In genomic region chr3:28345446-28345845, GRCm38 (mm10) we compare ENCODE assay signal across 17 mouse cellular contexts.
A peak's percentile ranks its signal among the peaks of the same experiment; 100 is the strongest.
DNase-seq lines count a peak whose midpoint lies in the region; ATAC-seq lines count a peak whose summit lies in the region.
"Had no signal": no experiment of that assay in that cellular context is flagged by ENCODE, and none has a peak within 500 bp of the region (broad histone marks: within the 10 kb centered on the region; RNA-seq: fewer than 3 reads in every experiment).

No protein-coding gene starts in this region.

- WGBS in forebrain, embryonic 15.5 days, result 50% methylated on average over 1 of the region's 1 CpGs
- 84% methylated on average over 1 of the region's 1 CpGs for WGBS in forebrain, embryonic 11.5 days
- WGBS in midbrain, embryonic 16.5 days, result 76% methylated on average over 1 of the region's 1 CpGs
- WGBS in midbrain, embryonic 14.5 days, result 66% methylated on average over 1 of the region's 1 CpGs

- H3K9me3 ChIP-seq in forebrain, embryonic 15.5 days, result no peaks in the 10 kb centered on the region
- no peaks in the 10 kb centered on the region for H3K9me3 ChIP-seq in forebrain, embryonic 11.5 days (ENCODE audit: control insufficient read depth, low read length)
- no peaks in the 10 kb centered on the region for H3K9me3 ChIP-seq in midbrain, embryonic 16.5 days (replicated peaks; ENCODE audit: control insufficient read depth, low read length, poor library complexity, severe bottlenecking)
- no peaks in the 10 kb centered on the region for H3K9me3 ChIP-seq in midbrain, embryonic 14.5 days (ENCODE audit: control insufficient read depth, low read length)
- H3K9me3 ChIP-seq: midbrain, embryonic 13.5 days; neural tube, embryonic 15.5 days had no signal

- no peak for DNase-seq in forebrain, embryonic 11.5 days (ENCODE audit: low spot score)
- no peak for DNase-seq in midbrain, embryonic 14.5 days
- DNase-seq in cerebellum, postnatal 10 days, result peak; percentile 91 to 95
- DNase-seq in right cerebral cortex, adult 2 months (ENCODE audit: low spot score in 2 of 2), result no peak
- no peak for DNase-seq in adrenal gland, postnatal 14 days
- DNase-seq: B cell, adult 2 months; embryo, embryonic 11 days; gastrocnemius, postnatal 36 days; kidney, adult 11 months; liver; thymus, adult 2 months had no signal

- no peak overlapping the region for H3K4me3 ChIP-seq in forebrain, embryonic 15.5 days
- no peak overlapping the region for H3K4me3 ChIP-seq in forebrain, embryonic 11.5 days (ENCODE audit: low read depth, low read length)
- no peak overlapping the region for H3K4me3 ChIP-seq in midbrain, embryonic 16.5 days (ENCODE audit: low read depth, low read length)
- H3K4me3 ChIP-seq in midbrain, embryonic 14.5 days (replicated peaks; ENCODE audit: low read depth, low read length), result no peak overlapping the region
- H3K4me3 ChIP-seq: midbrain, embryonic 13.5 days; neural tube, embryonic 15.5 days had no signal

- peak; percentile 75 for ATAC-seq in forebrain, embryonic 15.5 days (replicated peaks)
- no peak for ATAC-seq in forebrain, embryonic 11.5 days (replicated peaks; ENCODE audit: low FRiP score)
- 0 out of 2 replicates have a peak, but pooled peaks have one; percentile 22 for ATAC-seq in midbrain, embryonic 16.5 days
- no peak for ATAC-seq in midbrain, embryonic 14.5 days (ENCODE audit: low FRiP score, low TSS enrichment)
- ATAC-seq: lung, postnatal 0 days; midbrain, embryonic 13.5 days had no signal

- peaks cover 52% of the 10 kb centered on the region for H3K4me1 ChIP-seq in forebrain, embryonic 15.5 days
- no peaks in the 10 kb centered on the region for H3K4me1 ChIP-seq in forebrain, embryonic 11.5 days (replicated peaks; ENCODE audit: control insufficient read depth, insufficient read depth, low read length)
- H3K4me1 ChIP-seq in midbrain, embryonic 16.5 days (ENCODE audit: control insufficient read depth, insufficient read depth, low read length), result peaks cover 10% of the 10 kb centered on the region
- no peaks in the 10 kb centered on the region for H3K4me1 ChIP-seq in midbrain, embryonic 14.5 days (ENCODE audit: control insufficient read depth, insufficient read depth, low read length)

- peak overlapping the region; percentile 81 for H3K27ac ChIP-seq in forebrain, embryonic 15.5 days (replicated peaks)
- H3K27ac ChIP-seq in forebrain, embryonic 11.5 days (ENCODE audit: low read depth, low read length), result no peak overlapping the region
- H3K27ac ChIP-seq in midbrain, embryonic 16.5 days (ENCODE audit: low read length), result no peak overlapping the region
- no peak overlapping the region for H3K27ac ChIP-seq in midbrain, embryonic 14.5 days (replicated peaks; ENCODE audit: low read depth, low read length)
- H3K27ac ChIP-seq: kidney, postnatal 0 days; midbrain, embryonic 13.5 days; neural tube, embryonic 15.5 days had no signal

- H3K9ac ChIP-seq in forebrain, embryonic 15.5 days (replicated peaks), result no peak overlapping the region
- no peak overlapping the region for H3K9ac ChIP-seq in forebrain, embryonic 11.5 days (ENCODE audit: low read length)
- H3K9ac ChIP-seq in midbrain, embryonic 16.5 days (ENCODE audit: low read depth, low read length), result no peak overlapping the region
- H3K9ac ChIP-seq in midbrain, embryonic 14.5 days (replicated peaks; ENCODE audit: low read length), result no peak overlapping the region
- H3K9ac ChIP-seq: midbrain, embryonic 13.5 days; neural tube, embryonic 15.5 days had no signal

- no peaks in the 10 kb centered on the region for H3K27me3 ChIP-seq in forebrain, embryonic 15.5 days
- no peaks in the 10 kb centered on the region for H3K27me3 ChIP-seq in forebrain, embryonic 11.5 days (ENCODE audit: control insufficient read depth, insufficient read depth, low read length)
- no peaks in the 10 kb centered on the region for H3K27me3 ChIP-seq in midbrain, embryonic 16.5 days (ENCODE audit: control insufficient read depth, insufficient read depth, low read depth, low read length)
- H3K27me3 ChIP-seq in midbrain, embryonic 14.5 days (ENCODE audit: control insufficient read depth, insufficient read depth, low read length), result no peaks in the 10 kb centered on the region
- H3K27me3 ChIP-seq: midbrain, embryonic 13.5 days; neural tube, embryonic 15.5 days had no signal

- no peak overlapping the region for H3K4me2 ChIP-seq in forebrain, embryonic 15.5 days (replicated peaks)
- no peak overlapping the region for H3K4me2 ChIP-seq in forebrain, embryonic 11.5 days (ENCODE audit: low read depth, low read length, severe bottlenecking)
- no peak overlapping the region for H3K4me2 ChIP-seq in midbrain, embryonic 16.5 days (ENCODE audit: low read length)
- H3K4me2 ChIP-seq in midbrain, embryonic 14.5 days (ENCODE audit: low read length), result no peak overlapping the region
- H3K4me2 ChIP-seq: midbrain, embryonic 13.5 days; neural tube, embryonic 15.5 days had no signal

- H3K36me3 ChIP-seq in forebrain, embryonic 15.5 days, result no peaks in the 10 kb centered on the region
- H3K36me3 ChIP-seq in forebrain, embryonic 11.5 days (ENCODE audit: control insufficient read depth, insufficient read depth, low read length), result no peaks in the 10 kb centered on the region
- no peaks in the 10 kb centered on the region for H3K36me3 ChIP-seq in midbrain, embryonic 16.5 days (ENCODE audit: control insufficient read depth, insufficient read depth, low read length)
- H3K36me3 ChIP-seq in midbrain, embryonic 14.5 days (ENCODE audit: control insufficient read depth, insufficient read depth, low read length), result no peaks in the 10 kb centered on the region
- H3K36me3 ChIP-seq: midbrain, embryonic 13.5 days; neural tube, embryonic 15.5 days had no signal

Comparison
In these comparisons a context has a peak if more than half of its experiments do, and no peak if none do; other contexts are left out.
1. ATAC-seq: peak in forebrain, embryonic 15.5 days (single experiment) and midbrain, embryonic 16.5 days (single experiment); none in forebrain, embryonic 11.5 days (single experiment) and midbrain, embryonic 14.5 days (single experiment).
2. DNase-seq: peak in cerebellum, postnatal 10 days (2 of 2); none in forebrain, embryonic 11.5 days (single experiment), midbrain, embryonic 14.5 days (single experiment), right cerebral cortex, adult 2 months (0 of 2) and adrenal gland, postnatal 14 days (single experiment).